27 mouse cellular contexts compared by ENCODE assay signal in genomic region chr4:35761181-35761580, GRCm38 (mm10).
A peak's percentile ranks its signal among the peaks of the same experiment; 100 is the strongest.
DNase-seq lines count a peak whose midpoint lies in the region; ATAC-seq and TF ChIP-seq lines count a peak whose summit lies in the region.
"Had no signal": no experiment of that assay in that cellular context is flagged by ENCODE, and none has a peak within 500 bp of the region (broad histone marks: within the 10 kb centered on the region; RNA-seq: fewer than 3 reads in every experiment).

No protein-coding gene starts in this region.

- no peak for TF ChIP-seq CTCF in gastrocnemius, adult 2 months (IDR thresholded peaks at IDR 0.05)

- no peaks in the 10 kb centered on the region for H3K9me3 ChIP-seq in hindbrain, embryonic 12.5 days (replicated peaks)
- H3K9me3 ChIP-seq: G1E; heart, embryonic 12.5 days; heart, embryonic 15.5 days; hindbrain, embryonic 10.5 days had no signal

- H3K27me3 ChIP-seq in hindbrain, embryonic 12.5 days, result no peaks in the 10 kb centered on the region
- H3K27me3 ChIP-seq: CH12.LX; heart, embryonic 12.5 days; heart, embryonic 15.5 days; Patski had no signal

- no peak overlapping the region for H3K4me3 ChIP-seq in gastrocnemius, adult 2 months
- H3K4me3 ChIP-seq in hindbrain, embryonic 12.5 days, result no peak overlapping the region
- H3K4me3 ChIP-seq: heart, embryonic 12.5 days; heart, embryonic 15.5 days; hindbrain, embryonic 10.5 days had no signal

- DNase-seq in cerebellum, postnatal 14 days, result peak; percentile 27 to 52
- DNase-seq in cerebellum, adult 9-11 months, result no peak
- DNase-seq in gastrocnemius, adult 2 months, result peak; percentile 36
- no peak for DNase-seq in gastrocnemius, postnatal 10 days
- DNase-seq in fat pad, adult 2 months (ENCODE audit: extremely low read depth, low read depth, low spot score), result peak; percentile 42
- DNase-seq in skeletal muscle tissue, adult 2 months (ENCODE audit: low read depth, low spot score), result peak; percentile 66
- DNase-seq: adrenal gland, postnatal 10 days; adrenal gland, postnatal 36 days; B cell, adult 2 months; cerebellum, adult 8-10 months; forebrain, postnatal 0 days; heart, adult 18-20 months; heart, postnatal 10 days; heart, postnatal 36 days; kidney, adult 18-20 months had no signal

- WGBS in hindbrain, embryonic 12.5 days, result 87% methylated on average over 5 of the region's 5 CpGs

- H3K9ac ChIP-seq in hindbrain, embryonic 12.5 days, result no peak overlapping the region
- H3K9ac ChIP-seq: forebrain, postnatal 0 days; heart, embryonic 12.5 days; heart, embryonic 15.5 days; hindbrain, embryonic 14.5 days had no signal

- H3K4me2 ChIP-seq in hindbrain, embryonic 12.5 days (replicated peaks), result no peak overlapping the region
- H3K4me2 ChIP-seq: heart, embryonic 12.5 days; heart, embryonic 15.5 days; hindbrain, embryonic 14.5 days had no signal

- no peak for ATAC-seq in hindbrain, embryonic 12.5 days (ENCODE audit: low FRiP score)
- ATAC-seq: forebrain, embryonic 14.5 days; forebrain, postnatal 0 days; hindbrain, postnatal 0 days; inflammation-experienced regulatory T-cells, adult 6 months; intestine, embryonic 16.5 days; Patski had no signal

- H3K4me1 ChIP-seq in hindbrain, embryonic 12.5 days, result no peaks in the 10 kb centered on the region
- H3K4me1 ChIP-seq: heart, embryonic 12.5 days; heart, embryonic 15.5 days; hindbrain, embryonic 10.5 days had no signal

- H3K27ac ChIP-seq in gastrocnemius, adult 2 months, result peak overlapping the region; percentile 67
- H3K27ac ChIP-seq in hindbrain, embryonic 12.5 days, result no peak overlapping the region
- H3K27ac ChIP-seq: heart, embryonic 15.5 days; hindbrain, embryonic 10.5 days; hindbrain, embryonic 14.5 days; hindbrain, postnatal 0 days had no signal

- intact Hi-C loops in gastrocnemius, adult 2 months (cut with DNase I), result no loop called here

- H3K36me3 ChIP-seq in hindbrain, embryonic 12.5 days, result no peaks in the 10 kb centered on the region
- H3K36me3 ChIP-seq: G1E; heart, embryonic 12.5 days; heart, embryonic 15.5 days; hindbrain, embryonic 10.5 days had no signal

Comparison
In these comparisons a context has a peak if more than half of its experiments do, and no peak if none do; other contexts are left out.
1. DNase-seq: peak in cerebellum, postnatal 14 days (2 of 2), gastrocnemius, adult 2 months (single experiment), fat pad, adult 2 months (single experiment) and skeletal muscle tissue, adult 2 months (single experiment); none in cerebellum, adult 9-11 months (single experiment) and gastrocnemius, postnatal 10 days (single experiment).